Mouse (Mus musculus) C2C12 (cell line): ENCODE measurements around the gene A530016L24Rik.

ENCODE experiments used
- CTCF ChIP-seq: IDR thresholded peaks from one replicate; pipeline ENCODE4 v1.5.1; 2011; ENCODE audit not compliant: control insufficient read depth, insufficient read depth, insufficient read length
- FOSL1 ChIP-seq: IDR thresholded peaks from one replicate; pipeline ENCODE4 v1.8.0; 2011; ENCODE audit warnings: mild to moderate bottlenecking, low read length; ENCODE audit not compliant: poor library complexity, insufficient read depth, severe bottlenecking
- MAX ChIP-seq: IDR thresholded peaks from one replicate; pipeline ENCODE4 v1.6.1; 2011; ENCODE audit warnings: mild to moderate bottlenecking, control low read depth
- MYOD1 ChIP-seq: IDR thresholded peaks from one replicate; pipeline ENCODE4 v1.6.1; 2011; ENCODE audit warnings: low read depth; ENCODE audit not compliant: control insufficient read depth, insufficient read length
- USF1 ChIP-seq: IDR thresholded peaks from one replicate; pipeline ENCODE4 v1.6.1; 2011; ENCODE audit warnings: low read depth, mild to moderate bottlenecking, control low read depth, moderate library complexity

DNA sequence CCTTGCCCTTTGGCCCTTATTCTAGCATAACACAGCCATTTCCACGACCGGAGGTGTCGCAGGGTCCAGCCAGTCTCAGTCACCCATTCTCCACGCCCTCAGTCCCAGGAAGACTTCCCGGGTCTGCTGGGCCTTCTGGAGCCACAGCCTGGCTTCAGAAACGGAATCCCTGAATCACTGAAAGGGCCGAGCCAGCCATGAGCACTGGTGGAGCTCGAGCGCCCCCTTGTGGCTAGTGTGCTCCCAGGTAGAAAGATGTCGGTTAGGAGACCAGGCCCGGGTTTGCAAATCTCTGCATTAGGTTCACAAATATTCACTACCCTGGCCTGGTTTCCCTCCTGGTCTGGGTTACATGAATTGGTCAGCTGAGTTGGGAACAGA lies 53.7 kb downstream of the A530016L24Rik start:
- TF ChIP-seq CTCF (peak; percentile 71), USF1 (no peak), MAX (no peak), FOSL1 (no peak), MYOD1 (no peak)
